Mouse (Mus musculus) 3134 (cell line): ENCODE measurements around the gene Cdiptos.

Source experiments
- DNase-seq: peaks from one replicate; pipeline ENCODE4 v3.0.0-alpha.2; 2011; ENCODE audit warnings: low spot score; ENCODE audit not compliant: insufficient read length; ENCODE audit errors: extremely low read depth

The Cdiptos gene

DNA sequence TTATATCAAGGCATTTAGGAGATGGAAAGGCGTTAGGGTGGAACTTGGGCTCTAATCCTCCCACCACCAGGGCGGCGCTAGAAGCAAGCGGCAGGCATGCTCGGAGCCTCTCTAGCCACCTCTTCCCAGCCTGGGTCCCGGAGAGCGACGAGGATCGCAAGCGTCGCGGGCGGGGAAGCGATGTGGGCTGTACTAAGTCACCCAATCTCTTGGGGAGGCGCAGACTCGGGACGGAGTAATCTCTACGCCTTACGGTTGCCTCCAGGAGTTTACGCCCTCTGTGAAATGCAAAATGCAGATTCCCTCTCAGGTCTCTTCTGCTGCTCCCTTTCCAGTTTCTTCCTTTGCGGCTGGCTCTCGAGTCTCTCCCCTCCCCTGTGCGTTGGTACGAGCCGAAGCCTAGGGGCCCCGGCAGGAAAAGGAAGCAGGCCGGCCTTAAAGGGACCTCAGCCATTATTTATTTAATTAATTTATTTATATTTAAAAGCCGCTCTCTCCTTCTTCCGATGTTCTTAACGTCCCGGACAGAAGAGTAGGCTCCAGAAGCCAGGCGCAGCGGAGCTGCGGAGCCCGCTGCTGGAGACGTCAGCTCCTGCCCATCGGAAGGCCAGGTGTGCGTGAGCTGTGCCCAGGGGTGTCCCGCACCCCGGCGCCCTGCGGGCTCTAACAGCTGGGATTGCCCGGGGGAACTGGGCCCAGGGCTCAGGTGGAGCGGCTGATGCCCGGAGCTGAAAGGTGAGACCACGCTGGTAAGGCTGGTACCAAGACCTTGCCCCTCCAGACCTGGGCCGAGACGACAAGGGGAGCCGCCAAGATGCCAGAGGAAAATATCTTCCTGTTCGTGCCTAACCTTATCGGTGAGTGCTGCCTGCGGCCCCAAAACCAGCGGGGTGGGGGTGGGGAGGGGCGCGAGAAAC, at the start of gene Cdiptos:
TSS of gene Cdiptos (minus strand) at position 149 of the 917 bp plus-strand sequence.
- peak; percentile 87 for DNase-seq

DNA sequence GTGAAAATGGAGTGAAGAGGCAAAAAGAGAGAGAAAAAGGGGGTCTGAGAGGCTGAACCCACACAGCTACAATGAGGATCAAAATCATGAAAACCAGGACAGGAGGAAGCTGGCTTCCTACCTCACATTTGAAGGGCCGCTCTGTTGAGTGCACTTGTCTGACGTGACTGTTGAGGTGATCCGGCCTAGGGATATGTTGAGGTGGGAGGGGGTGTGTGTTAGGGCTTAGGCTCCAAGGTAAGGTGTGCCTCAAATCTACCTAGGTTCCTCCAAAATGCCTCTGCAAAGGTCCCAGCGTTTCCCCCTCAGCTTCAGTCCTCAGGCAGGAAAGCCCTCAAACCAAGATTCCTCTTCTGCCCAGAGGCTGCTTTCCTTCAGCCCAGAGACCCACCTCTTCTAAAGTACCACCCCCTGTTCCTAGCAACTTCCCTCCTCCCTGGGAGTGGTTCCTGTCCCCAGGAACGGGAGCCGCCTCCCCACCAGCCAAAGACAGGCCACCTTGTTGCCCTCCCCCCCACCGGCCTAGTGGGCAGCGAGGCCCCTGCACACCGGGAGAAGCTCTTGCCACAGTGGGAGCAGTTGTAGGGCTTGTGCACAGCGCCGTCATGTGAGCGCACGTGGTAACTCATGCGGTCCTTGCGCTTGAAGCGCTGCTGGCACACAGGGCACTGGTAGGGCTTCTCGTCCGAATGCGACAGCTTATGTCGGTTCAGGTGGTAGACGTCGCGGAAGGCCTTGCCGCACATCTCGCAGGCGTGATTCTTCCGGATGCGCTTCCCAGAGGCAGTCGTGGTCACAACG, 49.1 kb upstream of the Cdiptos start:
- peak; percentile 81 for DNase-seq

DNA sequence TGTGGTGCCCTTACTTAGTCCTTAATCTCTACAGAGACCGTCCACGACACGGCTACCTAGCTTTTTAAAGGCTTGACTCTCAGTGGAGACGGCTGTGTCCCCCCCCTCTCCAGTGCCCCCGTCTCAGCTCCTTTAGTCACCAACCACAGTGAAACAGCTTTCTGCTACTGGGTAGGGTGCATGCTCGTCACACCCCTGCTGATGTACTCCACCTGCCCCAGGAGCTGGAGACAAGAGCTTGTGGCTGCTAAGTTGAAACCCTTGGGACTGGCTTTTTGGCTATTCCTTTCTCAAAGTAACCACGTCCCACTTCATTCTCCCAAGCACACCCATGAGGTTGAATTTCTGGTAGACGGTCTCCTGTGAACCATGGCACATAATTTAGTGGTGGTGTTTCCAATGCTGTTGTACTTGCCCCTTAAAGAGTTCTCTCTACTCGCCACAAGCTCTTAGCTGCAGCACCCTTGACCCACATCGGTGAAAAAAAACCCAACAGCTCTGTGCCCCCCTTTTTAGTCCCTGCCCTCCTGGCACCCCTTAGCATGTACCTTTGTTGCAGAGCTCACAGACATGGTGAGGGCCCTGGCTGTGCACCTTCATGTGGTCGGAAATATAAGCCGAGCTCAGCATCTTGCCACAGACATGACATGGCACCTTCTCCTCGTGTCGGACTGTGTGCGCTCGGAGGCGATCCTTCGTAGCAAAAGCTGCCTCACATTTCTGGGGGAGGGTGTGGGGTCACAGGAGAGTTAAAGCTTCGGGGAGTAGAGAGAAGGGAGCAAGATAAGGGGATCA, 48.2 kb upstream of the Cdiptos start:
- DNase-seq, result no peak

DNA sequence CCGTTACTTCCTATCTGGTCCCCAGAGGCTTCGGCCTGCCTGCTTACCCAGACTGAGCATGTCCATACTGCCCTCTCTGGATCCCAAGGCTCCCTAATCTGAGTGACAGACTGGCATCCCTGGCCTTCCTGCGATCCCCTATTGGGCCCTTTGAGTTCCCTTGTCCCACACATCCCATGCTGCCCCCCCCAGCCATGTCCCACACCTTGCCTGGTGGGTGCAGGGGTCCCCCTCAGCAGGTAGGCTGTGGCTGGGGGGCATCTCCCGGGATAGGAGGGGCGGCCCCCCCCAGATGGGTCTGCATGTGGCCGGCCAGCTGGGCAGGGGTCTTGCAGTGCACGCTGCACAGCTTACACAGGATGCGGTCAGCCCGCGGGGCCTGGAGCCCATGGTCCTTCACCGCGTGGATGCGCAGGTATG, 47.4 kb upstream of the Cdiptos start:
- DNase-seq, result no peak

DNA sequence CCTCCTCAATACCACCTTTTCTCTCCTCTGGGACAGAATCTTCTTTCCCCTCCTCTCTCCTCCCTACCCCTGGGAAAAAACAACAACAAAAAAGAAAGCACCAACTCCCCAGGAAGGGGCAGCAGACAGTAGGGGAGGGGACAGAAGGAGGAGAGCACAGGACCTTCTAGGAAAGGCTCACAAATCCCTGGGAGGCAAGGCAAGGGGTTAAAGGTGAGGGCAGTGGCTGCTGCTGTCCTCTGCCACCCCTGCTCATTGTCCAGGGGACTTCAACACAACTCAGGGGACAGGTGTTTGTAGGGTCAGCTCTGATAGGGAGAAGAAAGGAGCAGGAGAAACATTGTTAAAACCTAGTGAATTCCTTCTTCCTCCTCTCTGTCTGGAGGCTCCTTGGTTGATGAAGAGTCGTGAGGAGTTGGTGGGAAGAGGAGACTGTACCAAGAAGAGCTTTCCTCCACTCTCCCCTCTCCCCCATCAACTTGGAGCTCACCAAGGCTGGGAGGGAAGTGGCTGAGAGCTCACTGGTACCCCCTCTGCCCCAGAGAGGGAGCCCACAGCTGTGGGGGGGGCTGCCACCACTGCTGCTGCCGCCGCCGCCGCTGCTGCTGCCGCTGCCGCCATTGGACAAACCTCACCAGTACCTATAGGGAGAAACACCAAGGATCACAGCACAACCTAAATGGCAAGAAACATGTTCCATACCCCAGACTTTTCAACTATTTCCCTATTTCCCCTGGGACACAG, 46.8 kb upstream of the Cdiptos start:
- DNase-seq, result no peak

DNA sequence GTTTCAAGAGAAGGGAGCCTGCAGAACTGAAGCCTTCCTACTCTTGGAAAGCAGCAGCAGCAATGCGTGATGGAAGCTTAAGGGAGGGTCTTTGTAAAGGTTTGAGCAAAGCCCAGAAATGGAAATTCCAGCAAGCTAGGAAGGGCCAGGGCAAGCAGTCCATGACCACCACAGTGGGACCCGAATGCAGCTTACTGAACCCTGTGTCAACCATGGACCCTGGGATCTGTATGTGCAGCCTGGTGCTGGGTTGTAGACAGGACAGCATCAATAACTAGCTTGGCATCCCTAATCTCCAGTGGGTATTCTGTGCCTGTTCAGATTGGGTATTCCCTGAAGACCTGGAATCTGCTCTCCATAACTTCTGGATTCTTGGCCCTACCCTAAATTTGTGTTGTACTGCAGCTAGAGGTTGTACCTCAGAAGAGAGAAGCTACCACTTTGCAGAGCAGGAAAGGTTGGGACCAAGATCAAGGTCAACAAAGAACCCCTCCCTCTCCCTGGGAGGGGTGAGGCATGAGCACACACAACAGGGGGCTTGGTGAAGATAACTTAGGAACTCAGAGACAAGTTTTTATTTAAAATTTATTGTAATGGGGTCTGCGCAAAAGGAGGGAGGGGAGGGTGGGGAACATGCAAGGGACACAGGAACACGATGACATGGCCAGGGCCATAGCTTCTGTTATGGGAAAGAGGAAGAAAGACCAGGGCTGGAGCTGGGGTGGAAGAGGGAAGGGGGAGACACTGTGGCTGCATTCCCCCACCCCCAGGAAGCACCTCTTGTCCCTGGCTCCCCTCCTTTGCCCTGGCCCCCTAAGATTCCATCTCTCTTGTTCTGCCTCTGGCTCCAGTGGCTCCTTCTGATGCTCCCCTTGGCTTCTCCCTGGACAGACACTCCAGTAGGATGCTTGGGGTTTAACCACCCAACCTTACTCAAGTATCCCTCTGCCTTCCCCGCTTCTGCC, 45.9 kb upstream of the Cdiptos start:
- DNase-seq, result no peak

DNA sequence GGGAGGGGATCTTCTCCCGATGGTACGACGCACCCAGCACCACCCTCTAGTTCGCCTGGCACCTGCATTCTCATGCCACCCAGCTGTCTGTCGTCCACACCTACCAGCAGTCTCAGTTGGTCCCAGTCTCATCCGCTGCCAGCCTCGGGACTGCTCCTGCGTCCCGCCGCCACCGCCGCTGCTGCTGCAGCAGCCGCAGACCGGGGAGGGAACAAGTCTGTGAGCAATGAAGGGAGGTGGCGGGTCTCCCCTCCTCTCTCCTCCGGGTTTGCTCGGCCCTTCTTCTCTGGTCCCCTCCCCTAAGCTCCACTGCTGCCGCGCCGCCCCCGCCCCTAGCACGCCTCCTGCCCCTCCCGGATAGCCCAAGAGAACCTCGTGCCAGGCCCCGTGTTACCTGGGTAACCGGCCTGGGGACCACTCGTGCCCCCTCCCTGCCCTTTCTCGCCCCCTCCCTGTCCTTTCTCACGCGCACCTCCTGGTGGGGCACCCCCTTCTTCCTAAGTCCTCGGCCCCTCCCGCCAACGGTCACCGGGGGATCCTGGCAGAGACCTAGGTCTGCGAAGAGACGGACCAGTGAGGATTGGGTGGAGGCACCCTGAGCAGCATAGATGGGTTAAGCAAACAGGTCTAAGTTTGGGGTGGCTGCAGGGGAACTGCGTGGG, 45.1 kb upstream of the Cdiptos start, which contains the start of the genes Gm42742 and Prrt2:
TSS of gene Gm42742 (minus strand) at position 197 of the 662 bp plus-strand sequence.
TSS of gene Prrt2 (minus strand) at position 311 of the 662 bp plus-strand sequence.
- peak; percentile 49 for DNase-seq

DNA sequence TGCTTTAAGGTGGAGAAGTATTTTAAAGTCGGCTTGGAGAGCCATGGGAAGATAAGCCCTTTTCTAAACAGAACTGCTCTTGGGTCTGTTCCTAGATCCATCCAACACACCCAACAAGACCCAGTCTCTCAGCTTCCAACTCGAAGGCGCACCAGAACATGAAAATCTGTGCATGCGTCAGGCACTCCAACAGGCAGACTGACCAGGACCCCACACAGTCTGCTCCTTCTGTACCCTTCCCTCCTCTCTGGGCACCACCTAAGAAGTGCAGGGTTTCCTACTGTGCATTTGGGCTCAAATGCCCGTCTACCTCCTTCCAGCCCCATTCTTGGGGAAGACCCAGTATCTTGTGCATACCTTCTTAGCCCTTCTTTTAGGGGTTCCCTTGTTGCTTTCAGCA, 44.6 kb upstream of the Cdiptos start:
- DNase-seq, result no peak

DNA sequence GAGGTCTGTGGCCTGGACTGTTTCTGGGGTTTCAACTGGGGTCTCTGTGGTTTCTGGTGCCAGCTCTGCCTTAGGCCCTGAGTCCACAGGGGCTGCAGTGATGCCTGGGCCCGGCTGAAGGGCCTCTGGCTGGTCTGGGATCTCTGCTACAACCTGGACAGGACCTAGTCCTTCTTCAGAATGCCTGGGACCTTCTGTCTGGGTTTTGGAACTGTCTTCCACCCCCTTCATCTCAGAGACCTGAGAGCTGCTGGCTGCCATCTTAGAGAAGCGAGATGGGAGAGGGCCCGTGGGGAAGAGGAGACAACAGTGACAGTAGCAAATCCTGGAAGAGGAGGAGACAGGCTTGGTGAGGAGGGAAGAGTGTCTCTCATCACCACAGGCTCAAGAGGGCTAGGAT, 44.1 kb upstream of the Cdiptos start:
- DNase-seq, result no peak

DNA sequence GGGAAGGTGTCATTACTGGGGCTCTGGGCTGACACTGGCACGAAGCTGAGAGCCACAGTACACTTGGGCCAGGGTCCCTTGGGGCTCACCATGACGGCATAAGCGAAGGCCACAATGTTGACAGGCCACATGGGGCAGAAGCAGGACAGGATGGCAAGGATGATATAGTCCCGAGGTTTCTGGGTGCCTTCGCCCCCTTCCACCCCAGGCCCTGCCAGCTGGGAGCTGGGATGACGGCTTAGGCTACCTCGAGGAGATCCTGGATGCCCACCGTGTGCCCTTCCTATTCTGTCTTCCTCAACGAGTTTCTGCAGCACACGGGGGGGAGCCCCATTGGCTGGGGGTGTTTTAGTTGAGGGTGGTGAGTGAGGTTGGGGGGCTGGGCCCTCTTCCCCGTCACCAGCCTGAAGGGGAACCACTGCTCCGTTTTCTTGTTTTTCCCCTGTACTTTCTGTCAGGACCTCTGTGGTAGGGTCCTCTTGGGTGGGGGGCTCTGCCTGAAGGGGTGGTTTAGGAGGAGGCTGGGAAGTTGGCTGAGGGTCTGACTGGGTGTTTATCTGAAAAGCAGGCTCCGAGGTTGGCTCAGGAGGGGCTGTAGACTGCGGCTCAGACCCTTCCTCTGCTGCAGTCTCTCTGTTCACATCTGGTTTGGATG, 43.5 kb upstream of the Cdiptos start:
- DNase-seq, result no peak

DNA sequence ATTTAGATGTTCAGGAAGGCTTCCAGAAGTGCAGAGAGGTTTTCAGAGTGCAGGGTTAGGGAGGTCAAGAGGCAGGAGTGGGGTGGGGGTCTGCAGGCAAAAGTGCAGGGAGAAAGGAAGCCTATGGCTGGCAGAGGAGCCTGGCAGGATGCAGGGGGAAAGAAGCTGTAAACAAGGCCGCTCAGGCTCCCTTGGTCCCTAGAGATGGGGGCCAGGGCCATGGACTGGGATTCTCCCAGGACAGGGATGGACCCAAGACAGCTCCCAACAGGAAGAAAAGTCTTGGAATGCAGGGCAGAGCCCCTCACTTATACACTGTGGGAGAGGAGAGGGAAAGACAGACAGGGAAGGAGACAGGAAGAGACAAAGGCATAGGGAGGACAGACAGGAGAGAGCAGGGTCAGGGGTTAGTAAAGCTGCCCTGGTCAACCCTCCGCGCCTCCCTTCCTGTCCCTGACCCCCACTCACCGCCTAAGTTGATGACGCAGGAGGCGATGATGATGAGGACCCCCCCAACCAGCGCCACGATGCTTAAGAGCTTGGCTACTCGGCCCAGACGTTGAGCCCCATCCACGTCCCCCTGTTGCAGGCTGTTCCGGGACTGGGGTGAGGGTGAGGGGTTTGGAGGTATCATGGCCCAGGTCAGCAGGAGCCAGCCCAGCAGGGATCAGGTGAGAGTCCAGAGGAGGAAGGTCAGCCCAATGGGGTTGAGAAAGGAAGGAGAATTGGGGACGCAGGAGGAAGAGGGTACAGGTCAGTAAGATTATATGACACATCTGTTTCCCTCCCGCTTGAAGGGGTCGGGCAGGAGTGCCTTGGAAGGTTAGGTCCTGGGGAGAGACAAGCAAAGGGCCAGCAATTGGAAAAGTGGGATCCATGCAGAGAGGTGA, 42.8 kb upstream of the Cdiptos start:
- DNase-seq, result no peak

DNA sequence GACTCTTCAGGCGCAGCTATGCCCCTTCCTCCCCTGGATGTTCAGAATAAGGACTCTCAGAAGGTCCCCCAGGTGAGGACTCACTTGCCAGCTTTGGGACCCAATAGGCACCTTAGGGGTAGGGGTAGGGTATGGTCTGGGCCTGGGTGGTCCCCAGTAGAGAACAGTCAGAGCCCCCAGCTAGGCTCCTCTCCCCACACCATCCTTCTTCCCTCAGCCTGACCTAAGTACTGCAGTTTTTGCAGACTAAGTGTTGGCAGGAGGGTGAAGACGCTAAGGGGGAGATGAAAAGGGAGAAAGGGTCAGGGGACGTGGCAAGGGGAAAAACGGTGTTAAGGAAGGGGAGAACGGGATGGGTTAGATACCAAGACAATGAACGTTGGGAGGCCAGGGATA, 42.0 kb upstream of the Cdiptos start:
- no peak for DNase-seq

DNA sequence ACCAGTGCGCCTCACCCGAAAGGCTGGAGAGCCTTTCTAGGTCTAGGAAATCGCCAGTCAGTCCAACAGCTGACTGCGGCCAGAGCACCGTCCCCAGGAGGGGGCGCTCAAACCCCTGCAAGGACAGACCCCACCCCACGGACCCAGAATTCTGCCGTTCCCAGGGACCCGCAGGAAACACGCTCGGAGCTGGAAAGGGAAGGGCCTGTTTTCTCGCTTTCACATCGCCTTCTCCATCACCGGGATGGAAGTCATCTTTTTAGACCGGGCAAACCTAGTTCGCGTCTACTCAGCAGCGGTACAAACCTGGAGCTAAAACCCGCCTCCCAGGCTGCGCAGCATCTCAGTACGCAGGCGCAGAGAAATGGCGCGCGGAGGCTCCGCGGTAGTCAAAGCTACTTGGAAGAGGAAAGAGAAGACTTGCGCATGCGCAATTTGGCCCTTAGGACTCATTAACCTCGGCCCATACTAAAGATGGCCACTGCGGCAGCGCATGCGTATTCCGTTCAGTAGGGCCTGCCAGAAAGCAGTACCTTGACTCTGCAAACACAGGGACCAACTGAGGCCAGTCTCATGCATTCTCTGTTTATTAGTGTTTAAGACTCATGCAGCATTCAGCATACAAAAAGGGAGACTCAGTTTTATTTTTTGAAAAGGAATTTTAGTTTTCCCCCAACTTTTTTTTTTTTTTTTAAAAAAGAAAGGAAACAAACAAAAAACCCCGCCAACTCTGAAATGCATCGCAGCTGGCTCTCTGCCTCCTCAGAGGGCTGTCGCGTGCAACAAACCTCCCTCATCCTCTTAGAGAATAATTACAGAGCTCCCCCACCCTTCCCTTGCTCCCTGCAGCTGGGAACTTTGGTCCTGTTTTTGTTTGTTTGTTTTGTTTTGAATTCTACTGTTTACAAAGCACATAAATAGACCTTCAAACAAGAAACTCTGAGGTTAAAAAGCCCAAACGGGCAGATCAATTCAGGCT, 41.4 kb upstream of the Cdiptos start, which contains the start of gene Pagr1a:
TSS of gene Pagr1a (minus strand) at position 382 of the 979 bp plus-strand sequence.
- DNase-seq, result peak; percentile 96

DNA sequence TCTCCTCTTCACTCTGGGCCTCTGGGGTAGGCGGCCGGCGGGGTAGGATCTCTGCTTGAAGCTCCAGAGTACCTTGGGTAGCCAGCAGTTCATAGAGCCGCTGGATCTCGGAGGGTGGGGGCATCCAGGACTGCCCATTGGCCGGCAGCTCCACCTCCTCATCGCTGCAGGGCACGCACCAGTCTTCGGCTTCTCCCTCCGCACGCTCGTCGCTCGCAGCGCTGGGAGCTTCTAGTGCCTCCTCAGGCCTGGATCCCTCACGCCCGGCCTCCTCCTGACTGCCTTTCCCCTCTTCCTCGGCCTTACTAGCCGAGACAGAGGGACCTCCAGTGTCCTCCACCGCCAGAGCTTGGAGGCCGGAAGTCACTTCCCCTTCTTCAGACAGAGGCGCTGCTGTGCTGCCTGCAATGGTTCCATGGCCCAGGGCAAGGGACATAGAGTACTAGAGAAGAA, 40.6 kb upstream of the Cdiptos start:
- peak; percentile 83 for DNase-seq

DNA sequence TGATC, 40.4 kb upstream of the Cdiptos start, which contains the start of gene Pagr1b:
TSS of gene Pagr1b (minus strand) at position 4 of the 5 bp plus-strand sequence.
- DNase-seq, result no peak

DNA sequence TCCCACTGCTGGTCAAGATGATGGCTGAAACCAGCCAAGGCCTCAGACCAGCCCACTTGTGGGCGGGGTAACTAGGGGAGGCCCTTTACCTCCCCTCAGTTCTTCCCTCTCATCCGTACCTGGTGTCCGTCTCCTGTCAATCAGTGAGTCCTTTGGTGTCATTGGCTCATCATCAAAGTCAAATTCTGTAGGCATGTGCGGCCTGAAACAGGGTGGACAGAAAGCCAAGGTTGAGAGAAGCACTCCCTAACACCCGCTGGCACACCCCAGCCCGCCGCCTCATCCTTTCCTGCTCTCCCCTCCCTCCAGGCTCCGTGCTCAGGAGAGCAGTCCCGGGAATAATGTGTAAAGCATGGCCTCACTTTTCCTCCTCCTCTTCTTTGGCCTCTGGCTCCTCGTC, 40.2 kb upstream of the Cdiptos start:
- peak; percentile 78 for DNase-seq
